Mouse (Mus musculus) lung, embryonic 15.5 days (tissue): ENCODE measurements around the gene Actn1. TPM values are rescaled to one million over a fixed set of nuclear protein-coding genes. Genes with fewer than 3 reads are reported as not detected.
A peak's percentile ranks its signal among the peaks of the same experiment; 100 is the strongest.

Experiments used
- ATAC-seq: fragments of 200-750 bp; cut with Nextera tagmentation; 2 replicates; pipeline ENCODE4 v1.8.0; 2017; ENCODE audit warnings: moderate number of reproducible peaks, borderline replicate concordance; ENCODE audit not compliant: low FRiP score, low TSS enrichment; ENCODE audit errors: extremely low read depth
- H3K27ac ChIP-seq: fragments of 300-500 bp; sonication (generic); 2 replicates; pipeline ENCODE4 v1.5.1; 2015; ENCODE audit warnings: moderate library complexity, mild to moderate bottlenecking, inconsistent platforms
- H3K27me3 ChIP-seq: fragments of 300-500 bp; sonication (generic); 2 replicates; pipeline ENCODE4 v1.6.1; 2015; ENCODE audit warnings: inconsistent platforms
- H3K36me3 ChIP-seq: fragments of 300-500 bp; sonication (generic); 2 replicates; pipeline ENCODE4 v1.6.1; 2015; ENCODE audit warnings: inconsistent platforms
- H3K4me1 ChIP-seq: fragments of 300-500 bp; sonication (generic); 2 replicates; pipeline ENCODE4 v1.6.1; 2015; ENCODE audit warnings: inconsistent platforms
- H3K4me2 ChIP-seq: fragments of 300-500 bp; sonication (generic); 2 replicates; pipeline ENCODE4 v1.6.1; 2015; ENCODE audit warnings: inconsistent platforms, mild to moderate bottlenecking, moderate library complexity
- H3K4me3 ChIP-seq: fragments of 300-500 bp; sonication (generic); 2 replicates; pipeline ENCODE4 v1.5.1; 2015; ENCODE audit warnings: mild to moderate bottlenecking, inconsistent platforms
- H3K9ac ChIP-seq: fragments of 300-500 bp; sonication (generic); 2 replicates; pipeline ENCODE4 v1.6.1; 2015; ENCODE audit warnings: inconsistent platforms
- H3K9me3 ChIP-seq: fragments of 300-500 bp; sonication (generic); 2 replicates; pipeline ENCODE4 v1.6.1; 2016; ENCODE audit warnings: inconsistent platforms
- WGBS: fragments of 180-500 bp; shearing (Covaris S2); methylation state at CpG from one replicate; pipeline ENCODE4 v1.1.7; 2015; 5-methylcytosine and 5-hydroxymethylcytosine counted together
- polyA plus RNA-seq: library from polyadenylated mRNA; unstranded; fragments of >200 nt; fragmentation: Nextera tagmentation; extraction: Ambion mirVana; gene quantifications from 2 replicates; pipeline ENCODE4 v1.2.1, GENCODE M21; 2015

Actn1 gene
- polyA plus RNA-seq, 1 experiment from 2014 or later = 57.3 TPM

- no peak for ATAC-seq
- no peaks in the 10 kb centered on the region for H3K9me3 ChIP-seq
- no peak overlapping the region for H3K4me3 ChIP-seq
- no peaks in the 10 kb centered on the region for H3K27me3 ChIP-seq
- peaks cover 12% of the 10 kb centered on the region for H3K4me1 ChIP-seq
- 75% methylated on average over 4 of the region's 4 CpGs for WGBS
- H3K36me3 ChIP-seq = peaks cover 73% of the 10 kb centered on the region
- H3K27ac ChIP-seq = peak overlapping the region; percentile 32
- H3K9ac ChIP-seq = no peak overlapping the region
- no peak overlapping the region for H3K4me2 ChIP-seq
Observed at GRCm38 (mm10) chr12:80203284-80203683, 56.9 kb downstream of the Actn1 start.

- 50% methylated on average over 2 of the region's 2 CpGs for WGBS
- Histone ChIP-seq H3K27me3 (no peaks in the 10 kb centered on the region), H3K9ac (no peak overlapping the region), H3K27ac (no peak overlapping the region), H3K9me3 (no peaks in the 10 kb centered on the region), H3K4me2 (no peak overlapping the region), H3K36me3 (peaks cover 74% of the 10 kb centered on the region), H3K4me1 (peaks cover 12% of the 10 kb centered on the region), H3K4me3 (no peak overlapping the region)
- no peak for ATAC-seq
Observed at GRCm38 (mm10) chr12:80199738-80200137, 60.4 kb downstream of the Actn1 start.

GRCm38 (mm10) chr12:80198487-80198886, 61.7 kb downstream of the Actn1 start:
- no peak overlapping the region for H3K4me3 ChIP-seq
- no peaks in the 10 kb centered on the region for H3K9me3 ChIP-seq
- 19% methylated on average over 3 of the region's 3 CpGs for WGBS
- H3K4me2 ChIP-seq = no peak overlapping the region
- H3K36me3 ChIP-seq = peaks cover 72% of the 10 kb centered on the region
- 0 out of 2 replicates have a peak overlapping the region, but pooled peaks have one; percentile 17 for H3K27ac ChIP-seq
- H3K4me1 ChIP-seq = peaks cover 12% of the 10 kb centered on the region
- peak; percentile 53 for ATAC-seq
- H3K27me3 ChIP-seq = no peaks in the 10 kb centered on the region
- no peak overlapping the region for H3K9ac ChIP-seq

GRCm38 (mm10) chr12:80197343-80197742, 62.8 kb downstream of the Actn1 start:
- Histone ChIP-seq H3K9me3 (no peaks in the 10 kb centered on the region), H3K9ac (no peak overlapping the region), H3K4me3 (no peak overlapping the region), H3K27me3 (no peaks in the 10 kb centered on the region), H3K36me3 (peaks cover 76% of the 10 kb centered on the region), H3K4me2 (no peak overlapping the region), H3K4me1 (0 out of 2 replicates have a peak, but pooled peaks cover 4% of the 10 kb centered on the region), H3K27ac (no peak overlapping the region)
- no peak for ATAC-seq
- WGBS = 73% methylated on average over 10 of the region's 10 CpGs

DNA sequence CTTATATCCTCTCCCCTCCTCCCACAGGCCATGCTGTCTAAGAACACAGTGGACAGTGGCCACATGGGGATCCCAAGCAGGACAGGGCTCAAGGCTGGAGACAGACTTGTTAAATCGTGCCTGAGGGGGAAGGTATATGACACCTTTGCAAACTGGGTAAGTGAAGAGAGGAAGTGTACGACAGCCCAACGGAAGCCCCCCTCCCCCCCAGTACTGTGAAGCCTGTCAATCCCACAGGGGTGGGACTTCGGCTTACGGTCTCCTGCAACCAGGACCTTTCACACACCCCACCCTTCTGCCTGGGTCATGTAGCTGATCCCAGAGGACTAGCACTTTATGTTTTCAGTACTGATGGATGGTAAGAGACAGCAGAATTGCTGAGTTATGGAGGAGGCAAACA, 68.4 kb downstream of the Actn1 start:
- no peaks in the 10 kb centered on the region for H3K27me3 ChIP-seq
- H3K36me3 ChIP-seq = peaks cover 92% of the 10 kb centered on the region
- H3K9me3 ChIP-seq = no peaks in the 10 kb centered on the region
- no peak overlapping the region for H3K9ac ChIP-seq
- H3K4me3 ChIP-seq = no peak overlapping the region
- no peak for ATAC-seq
- WGBS = 66% methylated on average over 5 of the region's 5 CpGs
- no peaks in the 10 kb centered on the region for H3K4me1 ChIP-seq
- no peak overlapping the region for H3K4me2 ChIP-seq
- no peak overlapping the region for H3K27ac ChIP-seq

DNA sequence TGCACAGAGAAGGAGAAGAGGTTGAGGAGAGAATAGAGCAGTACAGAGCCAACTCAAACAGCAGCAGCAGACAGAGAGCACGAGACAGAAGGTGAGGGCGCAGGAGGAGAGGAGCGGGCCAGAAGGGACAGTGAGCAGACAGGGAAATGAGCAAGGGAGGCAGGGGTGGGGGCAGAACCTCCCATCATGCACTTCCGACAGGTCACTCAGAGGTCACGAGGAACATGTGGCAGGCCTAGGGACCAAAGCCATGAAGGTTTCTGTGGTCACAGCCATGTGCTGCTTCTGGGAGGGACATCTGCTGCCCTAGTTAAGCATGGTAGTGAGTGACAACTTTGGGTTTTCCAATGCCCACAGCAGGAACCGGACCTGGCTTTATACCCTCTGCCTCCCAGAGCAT, 68.8 kb downstream of the Actn1 start:
- no peak overlapping the region for H3K27ac ChIP-seq

DNA sequence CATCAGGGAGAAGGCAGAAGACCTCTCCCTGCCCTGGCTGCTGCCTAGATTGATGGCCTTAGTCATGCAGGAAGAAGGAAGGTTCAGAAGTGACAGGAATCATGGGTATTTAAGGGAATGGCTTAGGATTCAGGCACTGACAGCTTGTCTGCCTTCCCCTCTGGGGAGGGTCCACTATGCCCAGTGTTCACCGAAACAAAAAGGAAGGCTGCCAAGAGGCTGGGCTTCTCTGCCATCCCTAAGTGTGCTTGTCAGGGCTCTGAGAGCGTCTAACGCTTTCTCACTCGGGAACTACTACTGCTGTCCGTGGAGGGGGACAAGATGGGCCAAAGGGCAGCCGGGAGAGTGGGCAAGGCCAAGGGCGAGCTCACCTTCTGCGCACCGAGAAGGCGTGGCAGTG, 69.3 kb downstream of the Actn1 start:
- Histone ChIP-seq H3K9ac (no peak overlapping the region), H3K4me2 (no peak overlapping the region), H3K4me3 (no peak overlapping the region), H3K4me1 (no peaks in the 10 kb centered on the region), H3K9me3 (no peaks in the 10 kb centered on the region), H3K36me3 (peaks cover 92% of the 10 kb centered on the region), H3K27me3 (no peaks in the 10 kb centered on the region), H3K27ac (no peak overlapping the region)
- ATAC-seq = no peak
- WGBS = 83% methylated on average over 10 of the region's 10 CpGs

More for the DNA sequence above, 68.8 kb downstream of the Actn1 start:
- Histone ChIP-seq H3K27me3 (no peaks in the 10 kb centered on the region), H3K9ac (no peak overlapping the region), H3K9me3 (no peaks in the 10 kb centered on the region), H3K4me3 (no peak overlapping the region), H3K36me3 (peaks cover 92% of the 10 kb centered on the region), H3K4me2 (no peak overlapping the region), H3K4me1 (no peaks in the 10 kb centered on the region)
- no peak for ATAC-seq
- WGBS = 78% methylated on average over 6 of the region's 6 CpGs

DNA sequence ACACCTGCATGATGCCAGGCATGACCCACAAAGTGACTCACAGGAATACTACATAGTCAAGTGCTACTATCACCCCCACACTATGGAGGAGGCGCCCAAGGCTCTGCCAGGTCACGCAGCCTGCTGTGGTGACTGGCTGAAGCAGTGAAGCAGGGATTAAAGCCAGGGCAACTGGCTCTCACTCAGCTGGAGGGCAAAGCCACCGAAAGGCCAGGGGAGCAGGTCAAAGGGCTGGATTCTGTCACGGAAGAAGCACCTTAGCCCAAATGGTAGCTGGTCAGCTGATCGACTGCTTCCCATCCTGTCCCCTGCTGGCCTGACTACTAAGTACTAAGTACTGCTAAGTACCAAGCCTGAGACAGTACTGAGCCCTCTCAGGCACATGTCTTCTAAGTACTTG, 76.1 kb downstream of the Actn1 start:
- Histone ChIP-seq H3K9ac (no peak overlapping the region), H3K9me3 (no peaks in the 10 kb centered on the region), H3K27ac (no peak overlapping the region), H3K4me1 (no peaks in the 10 kb centered on the region), H3K27me3 (no peaks in the 10 kb centered on the region), H3K4me2 (no peak overlapping the region), H3K36me3 (peaks cover 83% of the 10 kb centered on the region), H3K4me3 (no peak overlapping the region)
- no peak for ATAC-seq
- 77% methylated on average over 5 of the region's 5 CpGs for WGBS

GRCm38 (mm10) chr12:80181831-80182230, 78.3 kb downstream of the Actn1 start:
- Histone ChIP-seq H3K4me3 (no peak overlapping the region), H3K27me3 (no peaks in the 10 kb centered on the region), H3K9me3 (no peaks in the 10 kb centered on the region), H3K4me1 (no peaks in the 10 kb centered on the region), H3K4me2 (no peak overlapping the region), H3K36me3 (peaks cover 80% of the 10 kb centered on the region), H3K9ac (no peak overlapping the region), H3K27ac (no peak overlapping the region)
- 93% methylated on average over 2 of the region's 2 CpGs for WGBS
- no peak for ATAC-seq

DNA sequence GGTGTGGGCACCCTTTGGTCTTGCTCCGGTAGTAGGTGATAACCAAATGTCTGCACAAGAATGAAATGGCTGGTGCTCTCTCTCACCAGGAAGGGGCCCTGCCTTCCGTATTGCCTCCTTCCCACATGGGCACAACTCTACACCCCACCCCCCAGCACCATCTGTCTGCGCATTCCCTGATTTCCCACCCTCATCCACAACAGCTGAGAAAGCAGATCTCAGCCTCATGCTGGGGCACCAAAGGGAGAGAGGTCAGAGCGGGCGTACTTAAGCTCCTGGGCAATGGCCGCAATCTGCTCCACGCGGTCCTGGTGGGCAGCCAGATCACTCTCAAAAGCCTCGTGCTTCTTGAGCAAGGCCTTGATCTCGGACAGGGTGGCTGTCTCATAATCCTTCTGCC, 82.1 kb downstream of the Actn1 start:
- Histone ChIP-seq H3K4me3 (no peak overlapping the region), H3K4me2 (no peak overlapping the region), H3K27ac (no peak overlapping the region), H3K4me1 (no peaks in the 10 kb centered on the region), H3K27me3 (no peaks in the 10 kb centered on the region), H3K36me3 (peaks cover 83% of the 10 kb centered on the region), H3K9ac (no peak overlapping the region), H3K9me3 (no peaks in the 10 kb centered on the region)
- ATAC-seq = no peak
- 84% methylated on average over 10 of the region's 10 CpGs for WGBS

DNA sequence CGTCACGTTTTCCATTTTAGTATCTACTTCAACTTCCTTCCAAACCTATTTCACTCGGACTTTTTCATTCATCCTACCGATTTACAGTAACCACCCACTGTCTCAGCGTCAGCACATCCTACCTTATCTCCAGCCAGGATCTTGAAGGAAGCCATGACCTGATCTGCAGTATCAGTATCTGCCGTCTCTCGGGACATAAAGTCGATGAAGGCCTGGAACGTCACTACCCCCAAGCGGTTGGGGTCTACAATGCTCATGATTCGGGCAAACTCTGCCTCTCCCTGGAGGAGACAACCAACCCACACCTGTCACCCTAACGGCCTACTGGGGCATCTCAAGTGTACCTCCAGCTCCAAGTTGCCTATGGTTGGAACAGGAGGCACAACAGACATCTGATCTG, 91.4 kb downstream of the Actn1 start:
- Histone ChIP-seq H3K36me3 (peaks cover 53% of the 10 kb centered on the region), H3K27me3 (no peaks in the 10 kb centered on the region), H3K27ac (no peak overlapping the region), H3K4me2 (peak overlapping the region; percentile 43; the same call in 1 of the 2 replicates), H3K9me3 (no peaks in the 10 kb centered on the region), H3K4me3 (peak overlapping the region; percentile 65; the same call in 1 of the 2 replicates), H3K4me1 (peaks cover 15% of the 10 kb centered on the region; the same call in 1 of the 2 replicates), H3K9ac (no peak overlapping the region)
- ATAC-seq = no peak
- WGBS = 52% methylated on average over 12 of the region's 12 CpGs

DNA sequence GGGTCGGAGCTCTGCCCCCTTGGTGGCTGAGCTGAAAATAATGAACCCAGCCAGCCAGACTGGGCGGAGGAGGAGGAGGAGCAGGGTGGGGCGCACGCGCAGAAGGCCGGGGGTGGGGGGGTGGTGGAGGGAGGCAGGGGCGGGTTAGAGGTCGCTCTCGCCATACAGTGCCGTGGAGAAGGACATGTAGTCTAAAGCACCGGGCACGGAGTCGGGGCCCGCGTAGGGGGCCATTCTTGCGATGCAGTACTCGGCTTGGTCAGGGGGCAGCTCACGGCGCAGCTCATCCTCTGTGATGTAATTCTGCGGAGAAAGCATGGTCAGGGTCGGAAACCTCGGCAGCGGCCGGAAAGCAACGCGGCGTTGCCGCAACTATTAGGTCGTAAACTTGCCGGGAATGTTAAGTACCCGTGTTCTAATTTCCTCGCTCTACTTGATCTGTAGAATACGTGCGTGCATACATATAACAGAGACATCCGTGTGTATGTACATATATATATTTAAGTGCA, 91.9 kb downstream of the Actn1 start:
- Histone ChIP-seq H3K9ac (peak overlapping the region; percentile 44), H3K36me3 (peaks cover 48% of the 10 kb centered on the region), H3K4me3 (peak overlapping the region; percentile 65), H3K4me1 (peaks cover 15% of the 10 kb centered on the region; the same call in 1 of the 2 replicates), H3K4me2 (peak overlapping the region; percentile 43), H3K27me3 (no peaks in the 10 kb centered on the region), H3K9me3 (no peaks in the 10 kb centered on the region), H3K27ac (peak overlapping the region; percentile 80)
- WGBS = 23% methylated on average over 35 of the region's 35 CpGs
- peak; percentile 78; the same call in 1 of the 2 replicates for ATAC-seq

DNA sequence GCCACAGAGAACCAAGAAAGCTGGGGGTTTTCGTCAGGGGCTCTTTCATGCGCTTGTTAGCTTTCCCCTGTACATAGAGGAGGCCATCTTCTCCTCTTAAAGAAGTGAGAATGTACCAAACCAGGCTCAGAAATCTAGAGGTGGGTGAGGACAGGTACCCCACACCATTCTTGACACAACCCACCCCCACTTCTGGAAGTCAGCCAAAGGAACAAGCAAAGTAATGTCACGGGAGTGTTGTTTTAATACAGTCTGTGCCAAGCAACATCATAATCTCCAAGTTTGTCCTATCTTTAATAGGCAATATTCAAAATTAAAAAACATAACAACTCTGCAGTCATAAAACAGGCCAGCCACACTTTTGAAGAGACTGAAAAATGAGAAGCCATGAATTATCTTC, 92.8 kb downstream of the Actn1 start:
- no peaks in the 10 kb centered on the region for H3K9me3 ChIP-seq
- WGBS = 79% methylated on average over 3 of the region's 3 CpGs
- H3K4me2 ChIP-seq = no peak overlapping the region
- no peak overlapping the region for H3K4me3 ChIP-seq
- no peaks in the 10 kb centered on the region for H3K27me3 ChIP-seq
- no peak overlapping the region for H3K27ac ChIP-seq
- peaks cover 39% of the 10 kb centered on the region for H3K36me3 ChIP-seq
- H3K4me1 ChIP-seq = peaks cover 15% of the 10 kb centered on the region; the same call in 1 of the 2 replicates
- no peak for ATAC-seq
- no peak overlapping the region for H3K9ac ChIP-seq
